Mouse (Mus musculus) lung, postnatal 25 days (tissue): ENCODE data around the gene Tssk2.

Source experiments
- DNase-seq: peaks from one replicate; pipeline ENCODE4 v3.0.0; 2022; ENCODE audit warnings: low spot score

Tssk2 gene

GRCm38 (mm10) chr16:17911052-17911595 is 12.7 kb downstream of the Tssk2 start, which contains the start of gene Ess2:
Ess2 (minus strand) TSS chr16:17911348.
- peak; percentile 95 for DNase-seq

GRCm38 (mm10) chr16:17914307-17915249 is 16.1 kb downstream of the Tssk2 start, which contains the start of gene Gsc2:
Gsc2 (minus strand) TSS chr16:17915059.
- no peak for DNase-seq

GRCm38 (mm10) chr16:17920586-17920985 is 22.1 kb downstream of the Tssk2 start:
- DNase-seq, result no peak

GRCm38 (mm10) chr16:17921325-17922162 is 23.1 kb downstream of the Tssk2 start:
- DNase-seq, result peak; percentile 95

- DNase-seq, result no peak
These were observed 23.7 kb downstream of the Tssk2 start for GRCm38 (mm10) chr16:17922163-17922538.

- DNase-seq, result peak; percentile 23
These were observed 29.1 kb downstream of the Tssk2 start for GRCm38 (mm10) chr16:17927351-17928082.

GRCm38 (mm10) chr16:17928087-17928580 is 29.7 kb downstream of the Tssk2 start, which contains the start of gene Slc25a1:
Slc25a1 (minus strand) TSS chr16:17928219.
- DNase-seq, result peak; percentile 80

- DNase-seq, result peak; percentile 89
These were observed 30.2 kb downstream of the Tssk2 start for GRCm38 (mm10) chr16:17928627-17929104.

GRCm38 (mm10) chr16:17929211-17929610 is 30.8 kb downstream of the Tssk2 start:
- no peak for DNase-seq

GRCm38 (mm10) chr16:17929631-17930030 is 31.2 kb downstream of the Tssk2 start:
- no peak for DNase-seq

- DNase-seq, result no peak
These were observed 33.5 kb downstream of the Tssk2 start for GRCm38 (mm10) chr16:17931906-17932460.

GRCm38 (mm10) chr16:17933594-17934444 is 35.4 kb downstream of the Tssk2 start:
- no peak for DNase-seq

- DNase-seq, result no peak
These were observed 36.0 kb downstream of the Tssk2 start for GRCm38 (mm10) chr16:17934445-17934910.

GRCm38 (mm10) chr16:17936776-17937175 is 38.3 kb downstream of the Tssk2 start:
- peak; percentile 49 for DNase-seq

GRCm38 (mm10) chr16:17938187-17938586 is 39.8 kb downstream of the Tssk2 start:
- no peak for DNase-seq

- peak; percentile 77 for DNase-seq
These were observed 40.4 kb downstream of the Tssk2 start for GRCm38 (mm10) chr16:17938821-17939220.

GRCm38 (mm10) chr16:17939255-17939751 is 40.9 kb downstream of the Tssk2 start:
- DNase-seq, result no peak

- no peak for DNase-seq
These were observed 45.0 kb downstream of the Tssk2 start for GRCm38 (mm10) chr16:17943466-17943865.

GRCm38 (mm10) chr16:17945081-17945831 is 46.8 kb downstream of the Tssk2 start:
- DNase-seq, result peak; percentile 54
